Mouse (Mus musculus): ENCODE data around the gene Naaladl2.

- TF ChIP-seq POLR2A (IDR thresholded peaks at IDR 0.05; ENCODE audit: insufficient read depth, low read length) (no peak), CTCF (IDR thresholded peaks at IDR 0.05; ENCODE audit: low read depth, low read length) (no peak), EP300 (IDR thresholded peaks at IDR 0.05; ENCODE audit: insufficient read depth, low read depth, low read length) (no peak)
These were observed 151.5 kb downstream of the Naaladl2 start for GRCm38 (mm10) chr3:24992577-24992976.
